Mouse (Mus musculus) CH12.LX (cell line): ENCODE data around the gene Aqp11. TPM values are rescaled to one million over a fixed set of nuclear protein-coding genes. Genes with fewer than 3 reads are reported as not detected.

ENCODE experiments used
- DNase-seq: peaks from one replicate; pipeline ENCODE4 v3.0.0-alpha.2; 2013; ENCODE audit errors: extremely low read depth
- H3K27ac ChIP-seq: 2 replicates; pipeline ENCODE4 v1.5.1; 2012; ENCODE audit warnings: low read depth, mild to moderate bottlenecking, control low read depth, moderate library complexity; ENCODE audit not compliant: insufficient read depth
- H3K27me3 ChIP-seq: replicated peaks from 2 replicates; pipeline ENCODE3; 2012; ENCODE audit warnings: inconsistent platforms
- H3K36me3 ChIP-seq, 2 experiments: replicated peaks in 1 of 2; 2 replicates each; pipeline versions ENCODE3 to v1.6.1; 2012; ENCODE audit warnings: inconsistent platforms in 1 of 2, low read length in 1 of 2, mild to moderate bottlenecking in 1 of 2, mixed read lengths in 1 of 2, moderate library complexity in 1 of 2; ENCODE audit not compliant: control insufficient read depth in 1 of 2, insufficient read depth in 1 of 2
- H3K4me1 ChIP-seq, 2 experiments: 2 replicates each; pipeline ENCODE4 v1.6.1; 2012; ENCODE audit warnings: inconsistent platforms in 1 of 2, moderate library complexity in 1 of 2; ENCODE audit not compliant: insufficient read depth in 2 of 2, control insufficient read depth in 1 of 2
- H3K4me2 ChIP-seq: 2 replicates; pipeline ENCODE4 v1.6.1; 2012; ENCODE audit warnings: low read depth, mild to moderate bottlenecking, control low read depth; ENCODE audit not compliant: poor library complexity, insufficient read depth, severe bottlenecking
- H3K4me3 ChIP-seq, 3 experiments: fragments of 150-350 bp in 1 of 3; sonication (generic) in 1 of 3; replicated peaks in 1 of 3; 2 replicates each; pipeline versions ENCODE3 to v1.5.1; 2011 to 2012; ENCODE audit warnings: low read depth in 2 of 3, low read length in 2 of 3, mild to moderate bottlenecking in 2 of 3, moderate library complexity in 2 of 3, control low read depth in 1 of 3, improper control_type of control experiment in 1 of 3, inconsistent platforms in 1 of 3, mixed read lengths in 1 of 3; ENCODE audit not compliant: poor library complexity in 1 of 3
- H3K79me2 ChIP-seq: replicated peaks from 2 replicates; pipeline ENCODE4 v1.6.1; 2012; ENCODE audit warnings: mild to moderate bottlenecking, moderate library complexity; ENCODE audit not compliant: control insufficient read depth, poor library complexity, insufficient read depth, severe bottlenecking; ENCODE audit errors: extremely low read depth
- H3K9ac ChIP-seq: 2 replicates; pipeline ENCODE4 v1.6.1; 2012; ENCODE audit warnings: low read depth, mild to moderate bottlenecking, control low read depth, moderate library complexity; ENCODE audit not compliant: insufficient read depth
- H3K9me3 ChIP-seq: replicated peaks from 2 replicates; pipeline ENCODE3; 2012; ENCODE audit warnings: low read length, inconsistent platforms, mixed read lengths
- CHD1 ChIP-seq: IDR thresholded peaks from 2 replicates; pipeline ENCODE4 v1.6.1; 2012; ENCODE audit warnings: low read depth, low read length, improper control_type of control experiment, inconsistent platforms
- CHD2 ChIP-seq: IDR thresholded peaks from 2 replicates; pipeline ENCODE4 v1.6.1; 2011; ENCODE audit warnings: low read length, improper control_type of control experiment
- ELF1 ChIP-seq: IDR thresholded peaks from 2 replicates; pipeline ENCODE4 v1.6.1; 2014; ENCODE audit warnings: low read depth, mild to moderate bottlenecking, inconsistent platforms, low read length, improper control_type of control experiment
- ETS1 ChIP-seq: conservative IDR thresholded peaks from 2 replicates; pipeline ENCODE4 v1.6.1; 2012; ENCODE audit warnings: low read depth, mild to moderate bottlenecking, inconsistent platforms, low read length, improper control_type of control experiment, moderate library complexity
- GABPA ChIP-seq: IDR thresholded peaks from 2 replicates; pipeline ENCODE4 v1.6.1; 2012; ENCODE audit warnings: low read depth, low read length, improper control_type of control experiment, inconsistent platforms; ENCODE audit not compliant: insufficient replicate concordance
- HCFC1 ChIP-seq: IDR thresholded peaks from 2 replicates; pipeline ENCODE4 v1.6.1; 2012; ENCODE audit warnings: low read depth, mild to moderate bottlenecking, inconsistent platforms, low read length, improper control_type of control experiment
- KAT2A ChIP-seq: IDR thresholded peaks from 2 replicates; pipeline ENCODE4 v1.6.1; 2012; ENCODE audit warnings: low read length, improper control_type of control experiment, inconsistent platforms; ENCODE audit not compliant: insufficient replicate concordance
- MAZ ChIP-seq: IDR thresholded peaks from 2 replicates; pipeline ENCODE4 v1.6.1; 2012; ENCODE audit warnings: low read depth, mild to moderate bottlenecking, inconsistent platforms, low read length, improper control_type of control experiment, moderate library complexity
- MXI1 ChIP-seq: IDR thresholded peaks from 2 replicates; pipeline ENCODE4 v1.6.1; 2011; ENCODE audit warnings: mild to moderate bottlenecking, low read depth, low read length, improper control_type of control experiment
- NRF1 ChIP-seq: IDR thresholded peaks from 2 replicates; pipeline ENCODE4 v1.6.1; 2014; ENCODE audit warnings: low read depth, mild to moderate bottlenecking, inconsistent platforms, low read length, improper control_type of control experiment, moderate library complexity
- PAX5 ChIP-seq: IDR thresholded peaks from 2 replicates; pipeline ENCODE4 v1.6.1; 2012; ENCODE audit warnings: low read length, inconsistent platforms, mixed read lengths
- POLR2A ChIP-seq: IDR thresholded peaks from 2 replicates; pipeline ENCODE4 v1.6.1; 2011; ENCODE audit warnings: low read depth, mild to moderate bottlenecking, improper control_type of control experiment, low read length
- POLR2AphosphoS2 ChIP-seq: IDR thresholded peaks from 2 replicates; pipeline ENCODE4 v1.6.1; 2011; ENCODE audit warnings: low read depth, low read length, improper control_type of control experiment
- RCOR1 ChIP-seq: conservative IDR thresholded peaks from 2 replicates; pipeline ENCODE4 v1.6.1; 2012; ENCODE audit warnings: low read depth, mild to moderate bottlenecking, inconsistent platforms, low read length, improper control_type of control experiment
- SIN3A ChIP-seq: IDR thresholded peaks from 2 replicates; pipeline ENCODE4 v1.6.1; 2012; ENCODE audit warnings: low read length, improper control_type of control experiment, inconsistent platforms
- SMC3 ChIP-seq: IDR thresholded peaks from 2 replicates; pipeline ENCODE4 v1.6.1; 2011; ENCODE audit warnings: low read depth, low read length, improper control_type of control experiment
- TCF12 ChIP-seq: IDR thresholded peaks from 2 replicates; pipeline ENCODE4 v1.6.1; 2014; ENCODE audit warnings: low read depth, mild to moderate bottlenecking, inconsistent platforms, low read length, improper control_type of control experiment
- UBTF ChIP-seq: IDR thresholded peaks from 2 replicates; pipeline ENCODE4 v1.6.1; 2012; ENCODE audit warnings: low read depth, mild to moderate bottlenecking, inconsistent platforms, low read length, improper control_type of control experiment, moderate library complexity
- USF1 ChIP-seq: IDR thresholded peaks from 2 replicates; pipeline ENCODE4 v1.6.1; 2014; ENCODE audit warnings: low read depth, mild to moderate bottlenecking, inconsistent platforms, low read length, improper control_type of control experiment
- ZMIZ1 ChIP-seq: IDR thresholded peaks from 2 replicates; pipeline ENCODE4 v1.6.1; 2012; ENCODE audit warnings: low read depth, mild to moderate bottlenecking, inconsistent platforms, low read length, improper control_type of control experiment
- ZNF384 ChIP-seq: IDR thresholded peaks from 2 replicates; pipeline ENCODE4 v1.6.1; 2012; ENCODE audit warnings: low read depth, low read length, improper control_type of control experiment, inconsistent platforms
- dilution Hi-C: fragments of 300-500 bp; cut with MboI; formaldehyde crosslinking; loops from 2 replicates; pipeline ENCODE4 v1.14.3; 2020; ENCODE audit warnings: low sequenced_read_pairs; ENCODE audit not compliant: extremely low pct_unique_long_range_greater_than_20kb, extremely low pct_ligation_motif_present
- in situ Hi-C: fragments of 300-500 bp; cut with MboI; formaldehyde crosslinking; loops from 3 replicates; pipeline ENCODE4 v1.14.3; 2019; ENCODE audit warnings: low sequenced_read_pairs, low pct_ligation_motif_present, low pct_unique_long_range_greater_than_20kb, mixed read lengths
- polyA plus RNA-seq: library from polyadenylated mRNA; unstranded; fragments of >175 nt; gene quantifications from 2 replicates; pipeline ENCODE4 v1.2.1, GENCODE M21; 2012; ENCODE audit warnings: low read depth; ENCODE audit not compliant: insufficient read length
- total RNA-seq, 2 experiments: library from RNA; depleted of rRNA; stranded (reverse); fragments of 300-350 nt in 1 of 2; fragments of >200 nt in 1 of 2; gene quantifications; 2 replicates each; pipeline ENCODE4 v1.2.3; 2012 to 2014

Aqp11 gene
- total and polyA plus RNA-seq, 3 experiments, result 0.46 to 1.0 (median 0.89) TPM

- Histone ChIP-seq H3K9me3 (no peaks in the 10 kb centered on the region), H3K4me3 (no peak overlapping the region), H3K27ac (no peak overlapping the region), H3K4me2 (no peak overlapping the region), H3K79me2 (no peaks in the 10 kb centered on the region), H3K4me1 (no peaks in the 10 kb centered on the region), H3K9ac (no peak overlapping the region), H3K36me3 (peaks cover 4 to 38% of the 10 kb centered on the region in 2 experiments), H3K27me3 (no peaks in the 10 kb centered on the region)
- in situ Hi-C loops, result no loop called here
- DNase-seq, result no peak
- TF ChIP-seq SIN3A (no peak), POLR2A (no peak), ZMIZ1 (no peak), PAX5 (no peak), HCFC1 (no peak), RCOR1 (no peak), ETS1 (no peak), ELF1 (no peak), MXI1 (no peak), ZNF384 (no peak), UBTF (no peak), NRF1 (no peak), GABPA (no peak), MAZ (no peak), CHD2 (no peak), USF1 (no peak), CHD1 (no peak), KAT2A (no peak)
- dilution Hi-C loops, result no loop called here
Measured at GRCm38 (mm10) chr7:97730427-97730826, 7.7 kb downstream of the Aqp11 start.

GRCm38 (mm10) chr7:97728666-97729614 lies 9.1 kb downstream of the Aqp11 start:
- TF ChIP-seq HCFC1 (no peak), POLR2AphosphoS2 (no peak), ELF1 (no peak), SMC3 (no peak), NRF1 (no peak), GABPA (no peak), TCF12 (no peak), POLR2A (no peak)
- DNase-seq, result no peak
- Histone ChIP-seq H3K9me3 (no peaks in the 10 kb centered on the region), H3K79me2 (no peaks in the 10 kb centered on the region), H3K4me1 (no peaks in the 10 kb centered on the region), H3K27me3 (no peaks in the 10 kb centered on the region), H3K4me2 (no peak overlapping the region), H3K4me3 (no peak overlapping the region), H3K27ac (no peak overlapping the region), H3K36me3 (peaks cover 4 to 51% of the 10 kb centered on the region in 2 experiments), H3K9ac (no peak overlapping the region)
- dilution Hi-C loops (no loop called here), in situ Hi-C loops (no loop called here)
